Mouse (Mus musculus) c-Kit-positive CD71-positive TER-119-negative erythroid progenitor cells, embryonic 14.5 days (primary cell): ENCODE data around the gene Slc26a11.

Experiments used
- DNase-seq: peaks from one replicate; pipeline ENCODE4 v3.0.0-alpha.2; 2013; ENCODE audit warnings: low read depth

The Slc26a11 gene

DNA sequence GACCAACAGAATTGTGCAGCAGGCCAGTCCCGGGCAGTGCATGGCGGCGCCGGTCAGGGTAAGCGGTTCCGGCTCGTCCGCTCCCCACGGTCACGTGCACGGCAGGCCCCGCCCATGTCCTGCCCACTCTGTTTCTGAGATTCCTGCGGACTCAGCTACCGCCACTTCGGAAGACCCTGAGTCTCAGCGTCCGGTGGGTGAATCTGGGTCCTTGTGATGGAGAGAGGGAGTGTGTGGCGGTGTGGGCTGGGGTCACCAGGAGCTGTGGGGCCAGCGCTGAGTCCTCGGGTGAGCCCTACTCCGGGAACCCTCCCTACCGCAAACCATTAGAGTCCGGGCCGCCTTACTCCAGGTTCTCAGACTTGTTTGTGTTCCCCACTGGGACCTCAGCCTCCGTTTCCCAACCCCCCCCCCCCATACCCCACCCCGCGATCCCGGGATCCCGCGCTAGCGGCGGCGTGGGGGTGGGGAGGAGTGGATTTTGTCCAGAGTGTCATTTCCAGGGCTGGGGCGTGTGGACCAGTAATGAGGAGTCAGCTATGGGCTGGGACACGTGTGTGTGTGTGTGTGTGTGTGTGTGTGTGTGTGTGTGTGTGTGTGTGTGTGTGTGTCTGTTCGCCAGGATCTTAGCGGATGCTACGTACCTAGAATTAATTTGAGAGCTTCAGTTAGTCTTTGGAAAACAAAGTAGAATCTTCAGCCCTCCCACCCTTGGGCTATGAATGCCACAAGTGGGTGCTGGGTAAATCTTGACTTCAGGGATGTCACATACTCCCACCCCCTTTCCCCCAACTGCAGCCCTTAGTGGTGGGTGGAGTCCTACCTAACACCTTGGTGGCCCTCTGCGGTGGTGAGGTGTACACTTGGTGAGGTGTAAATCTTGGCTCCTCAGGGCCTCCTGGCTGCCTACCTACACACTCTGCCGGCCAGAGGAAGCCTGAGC is at the start of gene Slc26a11, which contains the start of gene Sgsh:
TSS of gene Slc26a11 (plus strand) at position 115 of the 943 bp plus-strand sequence.
TSS of gene Sgsh (minus strand) at position 94 of the 943 bp plus-strand sequence.
- DNase-seq = peak; percentile 59

- DNase-seq = no peak
Observed at GRCm38 (mm10) chr11:119306762-119307657, 48.3 kb upstream of the Slc26a11 start.

- no peak for DNase-seq
Observed at GRCm38 (mm10) chr11:119307658-119307867, 47.8 kb upstream of the Slc26a11 start, which contains the start of gene Card14. TSS of gene Card14 (plus strand) at chr11:119307768.

DNA sequence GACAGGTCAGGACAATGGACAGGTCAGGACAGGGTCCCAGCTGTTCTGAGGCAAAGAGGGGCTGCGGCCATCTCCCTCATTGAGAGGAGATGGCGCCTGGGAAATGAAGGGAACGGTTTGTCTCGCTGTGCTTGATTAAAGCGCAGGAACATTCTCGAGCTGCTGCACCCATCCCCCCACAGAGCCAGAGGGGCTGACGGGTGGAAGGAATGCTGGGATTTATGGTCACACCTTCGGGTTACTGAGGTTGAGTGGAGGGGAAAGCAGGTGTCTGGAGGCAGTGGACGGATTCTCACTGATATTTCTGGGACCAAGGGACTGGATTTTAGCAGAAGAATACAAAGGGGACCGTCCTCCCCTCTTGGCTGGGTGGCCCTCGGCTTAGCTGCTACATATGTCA is 47.4 kb upstream of the Slc26a11 start:
- DNase-seq = no peak

- DNase-seq = no peak
Observed at GRCm38 (mm10) chr11:119310621-119311020, 44.7 kb upstream of the Slc26a11 start.

DNA sequence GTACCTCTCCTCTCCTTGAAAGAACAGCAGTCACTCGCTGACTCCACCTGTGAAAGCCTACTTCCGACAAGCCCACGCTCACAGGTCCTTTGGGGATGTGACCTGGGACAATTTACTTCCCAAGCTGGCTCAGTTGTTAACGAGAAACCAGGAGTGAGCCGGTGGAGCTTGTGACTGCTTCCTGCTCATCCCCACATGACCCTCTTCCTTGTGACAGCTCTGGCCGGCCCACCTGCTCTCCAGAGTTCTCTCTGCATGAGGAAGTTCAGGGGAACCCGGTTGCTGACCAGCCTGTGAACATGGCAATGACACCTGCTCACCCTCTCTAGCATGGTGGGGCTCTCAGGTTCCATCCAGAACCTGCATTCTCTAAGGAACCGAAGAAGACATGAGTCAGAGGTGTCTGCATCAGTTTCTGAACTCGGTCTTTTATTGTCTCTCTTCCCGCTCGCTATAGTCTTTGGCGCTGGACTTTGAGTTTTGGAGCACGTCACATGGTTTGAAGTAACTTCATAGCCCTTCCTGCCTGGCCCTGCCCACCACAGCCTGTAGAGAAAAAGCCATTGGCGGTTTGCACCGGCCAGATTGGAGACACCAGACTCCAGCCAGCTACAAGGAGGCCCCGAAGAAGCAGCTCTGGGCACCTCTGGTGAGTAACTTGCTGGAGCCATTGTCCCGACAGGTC is 41.0 kb upstream of the Slc26a11 start:
- DNase-seq = no peak

- DNase-seq = no peak
Observed at GRCm38 (mm10) chr11:119316720-119317119, 38.6 kb upstream of the Slc26a11 start.

GRCm38 (mm10) chr11:119322521-119322920 is 32.8 kb upstream of the Slc26a11 start:
- DNase-seq = no peak

DNA sequence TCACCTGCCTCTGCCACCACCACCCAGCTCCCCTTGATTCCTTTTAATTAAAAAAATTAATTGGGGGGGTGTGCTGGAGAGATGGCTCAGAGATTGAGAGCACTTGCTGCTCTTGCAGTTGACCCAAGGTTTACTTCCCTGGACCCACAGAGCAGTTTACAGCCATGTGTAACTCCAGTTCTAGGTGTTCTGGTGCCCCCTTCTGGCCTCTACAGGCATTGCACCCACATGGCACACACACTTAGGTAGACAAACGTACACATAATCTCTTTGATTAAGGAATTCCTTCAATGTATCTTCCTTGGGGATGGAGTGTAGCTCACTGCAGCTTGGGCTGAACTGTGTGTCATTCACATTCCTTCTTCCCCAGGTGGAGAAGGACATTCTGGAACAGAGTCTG is 30.3 kb upstream of the Slc26a11 start:
- DNase-seq = no peak

DNA sequence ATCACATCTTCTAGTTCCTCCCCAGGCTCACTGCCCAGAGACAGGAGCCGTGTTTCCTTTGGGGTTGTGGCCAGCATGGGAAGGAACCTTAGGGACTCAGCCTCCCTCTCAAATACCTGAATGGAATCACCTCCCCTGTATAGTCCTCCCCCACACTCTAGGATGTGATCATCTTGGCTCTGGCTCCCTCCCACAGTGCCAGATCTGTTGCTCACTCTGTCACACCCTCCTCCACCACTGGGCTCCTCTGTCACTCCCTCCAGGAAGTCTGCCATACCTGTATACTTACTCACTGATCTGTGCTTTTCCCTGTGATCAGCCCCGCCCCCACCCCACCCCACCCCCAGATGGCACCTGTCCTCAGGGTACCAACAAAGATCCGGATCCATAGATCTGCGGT is 24.8 kb upstream of the Slc26a11 start:
- DNase-seq = no peak

DNA sequence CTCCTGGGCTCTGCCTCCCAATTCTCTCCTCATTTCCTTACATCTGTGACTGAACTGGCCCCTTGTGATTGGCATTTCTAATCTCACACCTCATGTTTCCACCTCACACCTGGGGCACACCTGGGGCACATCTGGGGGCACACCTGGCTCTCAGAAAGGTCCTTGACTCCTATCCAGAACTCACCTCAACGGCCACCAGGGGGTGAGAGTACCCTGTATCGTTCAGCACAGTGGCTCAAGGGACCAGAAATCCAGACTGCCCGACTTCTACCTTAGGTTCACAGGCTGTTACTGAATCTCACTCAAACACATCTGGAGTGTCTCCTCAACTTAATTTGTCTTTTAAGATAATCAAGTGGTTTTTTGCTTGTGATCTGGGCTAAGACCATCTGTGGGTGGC is 23.4 kb upstream of the Slc26a11 start:
- no peak for DNase-seq

GRCm38 (mm10) chr11:119338271-119339059 is 16.9 kb upstream of the Slc26a11 start:
- DNase-seq = no peak

GRCm38 (mm10) chr11:119339179-119339578 is 16.2 kb upstream of the Slc26a11 start:
- no peak for DNase-seq

DNA sequence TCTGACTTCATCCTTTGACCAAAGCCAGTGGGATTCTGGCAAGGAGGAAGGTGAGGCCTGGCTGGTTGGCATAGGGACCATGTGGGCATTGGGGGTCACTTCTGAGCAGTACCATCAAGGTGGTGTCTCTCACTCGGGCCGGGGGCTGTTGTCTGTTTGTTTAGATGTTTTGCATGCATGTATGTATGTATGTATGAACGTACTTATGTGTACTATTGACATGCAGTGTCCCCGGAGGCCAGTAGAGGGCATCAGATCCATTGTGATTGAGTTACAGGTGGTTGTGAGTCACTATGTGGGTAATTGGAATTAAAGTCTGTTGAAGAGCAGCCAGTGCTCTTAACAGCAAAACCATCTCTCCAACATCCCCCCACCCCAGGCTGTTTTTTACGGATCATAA is 15.7 kb upstream of the Slc26a11 start:
- DNase-seq = peak; percentile 71

GRCm38 (mm10) chr11:119344178-119344577 is 11.2 kb upstream of the Slc26a11 start:
- DNase-seq = no peak

GRCm38 (mm10) chr11:119344865-119345264 is 10.5 kb upstream of the Slc26a11 start:
- DNase-seq = no peak

- DNase-seq = no peak
Observed at GRCm38 (mm10) chr11:119347125-119347524, 8.2 kb upstream of the Slc26a11 start.

DNA sequence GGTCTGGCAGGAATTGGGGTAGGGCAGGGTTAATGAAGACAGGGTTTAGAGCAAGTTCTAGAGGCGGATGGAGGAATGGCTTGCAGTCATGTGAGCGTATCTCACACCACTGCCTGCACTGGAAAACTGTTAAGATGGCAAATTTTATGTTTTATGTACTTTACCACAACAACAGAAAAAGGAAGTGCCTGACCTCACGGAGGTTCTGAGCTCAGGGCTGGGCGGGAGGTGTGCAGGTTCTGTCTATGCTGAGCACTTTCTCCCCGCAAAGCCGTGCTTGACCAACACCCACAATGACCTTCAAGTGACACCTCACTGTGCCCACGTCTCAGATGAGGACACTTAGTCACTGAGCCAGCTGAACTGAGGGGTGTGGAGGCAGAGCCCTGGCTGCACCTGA is 3.2 kb upstream of the Slc26a11 start:
- DNase-seq = no peak

DNA sequence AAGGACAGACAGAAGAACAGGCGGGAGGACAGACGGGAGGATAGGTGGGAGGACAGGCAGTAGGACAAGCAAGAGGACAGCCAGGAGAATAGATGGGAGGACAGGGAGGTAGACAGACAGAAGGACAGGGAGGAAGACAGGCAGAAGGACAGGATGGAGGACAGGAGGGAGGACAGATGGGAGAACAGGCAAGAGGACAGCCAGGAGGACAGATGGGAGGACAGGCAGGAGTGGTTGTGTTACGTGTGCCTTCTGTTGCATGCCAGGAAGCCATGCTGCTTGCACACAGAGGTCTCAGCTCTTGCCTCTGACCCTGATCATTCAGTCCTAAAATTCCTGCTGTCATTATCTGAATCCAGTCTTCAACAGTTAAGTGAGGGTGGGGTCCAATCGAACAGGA is 1.4 kb upstream of the Slc26a11 start:
- DNase-seq = no peak

GRCm38 (mm10) chr11:119354798-119355442 is 437 bp upstream of the Slc26a11 start:
- DNase-seq = peak; percentile 63

DNA sequence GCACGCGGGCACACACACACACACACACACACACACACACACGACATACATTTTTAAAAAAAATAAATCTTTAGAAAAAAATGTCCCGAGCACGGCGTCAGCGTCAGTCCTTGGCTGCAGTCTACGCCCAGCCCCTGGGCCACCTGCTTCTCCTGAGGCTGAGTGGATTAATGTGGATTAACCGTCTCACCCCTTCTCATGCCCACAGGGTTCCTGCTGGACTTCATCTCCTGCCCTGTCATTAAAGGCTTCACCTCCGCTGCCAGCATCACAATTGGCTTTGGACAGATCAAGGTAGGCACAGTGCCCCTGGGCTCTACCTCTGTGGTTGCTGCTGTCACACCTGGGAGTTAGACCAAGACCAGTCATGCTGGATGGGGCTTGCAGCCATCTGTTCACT is 3.7 kb downstream of the Slc26a11 start:
- DNase-seq = no peak
